Mouse (Mus musculus): ENCODE measurements around the gene Dnajc13.

DNA sequence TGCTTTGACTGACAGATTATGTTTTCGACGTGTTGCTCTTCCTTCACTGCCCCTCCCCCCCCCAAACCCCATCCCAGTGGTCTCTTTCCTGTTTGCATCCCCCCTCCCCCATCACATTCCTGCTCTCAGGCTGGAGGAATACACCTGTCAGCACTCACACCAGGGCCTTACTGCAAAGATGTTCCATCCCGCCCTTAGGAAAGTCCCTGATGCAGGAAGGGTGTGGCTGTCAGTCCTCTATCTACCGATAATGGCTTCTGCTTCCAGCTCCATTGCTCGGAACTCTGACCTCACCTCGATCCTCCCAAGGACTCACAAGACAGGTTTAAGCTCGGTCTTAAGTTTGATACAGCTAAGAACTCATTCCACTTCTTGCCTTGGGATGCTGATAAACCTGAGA is 116.0 kb downstream of the Dnajc13 start:
- TF ChIP-seq CTCF (IDR thresholded peaks at IDR 0.05; ENCODE audit: insufficient read depth, low read depth, low read length) (no peak), POLR2A (IDR thresholded peaks at IDR 0.05; ENCODE audit: insufficient read depth, low read depth, low read length) (no peak)
